Mouse (Mus musculus): ENCODE data around the gene Dnajb7. TPM values are rescaled to one million over a fixed set of nuclear protein-coding genes. Genes with fewer than 3 reads are reported as not detected.

Gene Dnajb7
- polyA plus RNA-seq, 1 experiment from 2014 or later, result 1.5 TPM

- peak overlapping the region; percentile 77; the same call in 1 of the 2 replicates for H3K4me3 ChIP-seq
- no peak for DNase-seq (ENCODE audit: low spot score)
- peaks cover 39% of the 10 kb centered on the region for H3K36me3 ChIP-seq
- 21% methylated on average over 10 of the region's 10 CpGs for WGBS
- no peaks in the 10 kb centered on the region for H3K27me3 ChIP-seq (ENCODE audit: insufficient read depth, poor library complexity, severe bottlenecking)
- no peak overlapping the region for H3K27ac ChIP-seq
- H3K9me3 ChIP-seq, result no peaks in the 10 kb centered on the region
- peaks cover 25% of the 10 kb centered on the region for H3K4me1 ChIP-seq
Measured at GRCm38 (mm10) chr15:81361417-81362015, 46.6 kb downstream of the Dnajb7 start.

- Histone ChIP-seq H3K27ac (peak overlapping the region; percentile 91), H3K4me1 (peaks cover 25% of the 10 kb centered on the region), H3K9me3 (no peaks in the 10 kb centered on the region), H3K27me3 (ENCODE audit: insufficient read depth, poor library complexity, severe bottlenecking) (no peaks in the 10 kb centered on the region), H3K4me3 (peak overlapping the region; percentile 77), H3K36me3 (peaks cover 34% of the 10 kb centered on the region)
- 39% methylated on average over 6 of the region's 6 CpGs for WGBS
- DNase-seq (ENCODE audit: low spot score), result no peak
Measured at GRCm38 (mm10) chr15:81361022-81361404, 47.1 kb downstream of the Dnajb7 start.

GRCm38 (mm10) chr15:81360345-81361021 lies 47.6 kb downstream of the Dnajb7 start, which contains the start of gene Slc25a17:
TSS of gene Slc25a17 (minus strand) at chr15:81360812.
- WGBS, result under 1% methylated on average over 30 of the region's 30 CpGs
- DNase-seq (ENCODE audit: low spot score), result peak; percentile 99

GRCm38 (mm10) chr15:81359421-81359820 lies 48.7 kb downstream of the Dnajb7 start:
- Histone ChIP-seq H3K27ac (no peak overlapping the region), H3K9me3 (no peaks in the 10 kb centered on the region), H3K27me3 (ENCODE audit: insufficient read depth, poor library complexity, severe bottlenecking) (no peaks in the 10 kb centered on the region), H3K4me1 (peaks cover 25% of the 10 kb centered on the region), H3K4me3 (peak overlapping the region; percentile 77; the same call in 1 of the 2 replicates), H3K36me3 (peaks cover 18% of the 10 kb centered on the region)
- DNase-seq (ENCODE audit: low spot score), result no peak
- 89% methylated on average over 5 of the region's 5 CpGs for WGBS

More at GRCm38 (mm10) chr15:81360345-81361021, 47.6 kb downstream of the Dnajb7 start, which contains the start of gene Slc25a17:
- Histone ChIP-seq H3K4me3 (peak within 1 kb of the TSS; percentile 77), H3K27ac (peak within 1 kb of the TSS; percentile 91), H3K36me3 (peaks cover 28% of the 10 kb centered on the region), H3K27me3 (ENCODE audit: insufficient read depth, poor library complexity, severe bottlenecking) (no peaks in the 10 kb centered on the region), H3K4me1 (peaks cover 25% of the 10 kb centered on the region), H3K9me3 (no peaks in the 10 kb centered on the region)

GRCm38 (mm10) chr15:81358943-81359342 lies 49.2 kb downstream of the Dnajb7 start:
- Histone ChIP-seq H3K27me3 (ENCODE audit: insufficient read depth, poor library complexity, severe bottlenecking) (no peaks in the 10 kb centered on the region), H3K4me1 (peaks cover 25% of the 10 kb centered on the region), H3K36me3 (peaks cover 16% of the 10 kb centered on the region), H3K9me3 (no peaks in the 10 kb centered on the region), H3K27ac (no peak overlapping the region), H3K4me3 (no peak overlapping the region)
- WGBS, result 77% methylated on average over 3 of the region's 3 CpGs
- no peak for DNase-seq (ENCODE audit: low spot score)

- H3K36me3 ChIP-seq, result peaks cover 3% of the 10 kb centered on the region; the same call in 1 of the 2 replicates
Measured at GRCm38 (mm10) chr15:81356946-81357345, 51.2 kb downstream of the Dnajb7 start.

More at GRCm38 (mm10) chr15:81356946-81357345, 51.2 kb downstream of the Dnajb7 start:
- H3K4me3 ChIP-seq, result no peak overlapping the region
- H3K4me1 ChIP-seq, result peaks cover 25% of the 10 kb centered on the region
- WGBS, result 49% methylated on average over 5 of the region's 5 CpGs
- no peaks in the 10 kb centered on the region for H3K9me3 ChIP-seq
- no peaks in the 10 kb centered on the region for H3K27me3 ChIP-seq (ENCODE audit: insufficient read depth, poor library complexity, severe bottlenecking)
- no peak overlapping the region for H3K27ac ChIP-seq
- no peak for DNase-seq (ENCODE audit: low spot score)

Other genes starting within 250 kb of the Dnajb7 start
- 18.3 and 26.9 TPM in 2 replicates for gene Mrtfa, start 217.5 kb downstream of the Dnajb7 start, polyA plus RNA-seq (2016; fragmentation: Nextera tagmentation; extraction: Ambion mirVana)
- 0.10 and 0.48 TPM in 2 replicates for gene Mchr1, start 172.8 kb downstream of the Dnajb7 start, polyA plus RNA-seq (2016; fragmentation: Nextera tagmentation; extraction: Ambion mirVana)
- 58.5 and 70.4 TPM in 2 replicates for gene Slc25a17, start 47.5 kb downstream of the Dnajb7 start, polyA plus RNA-seq (2016; fragmentation: Nextera tagmentation; extraction: Ambion mirVana)
- gene St13, start 8.2 kb downstream of the Dnajb7 start, polyA plus RNA-seq (2016; fragmentation: Nextera tagmentation; extraction: Ambion mirVana), result 154 and 183 TPM in 2 replicates
- gene Xpnpep3, start 8.2 kb downstream of the Dnajb7 start, polyA plus RNA-seq (2016; fragmentation: Nextera tagmentation; extraction: Ambion mirVana), result 12.3 and 15.1 TPM in 2 replicates
- 461 and 481 TPM in 2 replicates for gene Rbx1, start 58.0 kb upstream of the Dnajb7 start, polyA plus RNA-seq (2016; fragmentation: Nextera tagmentation; extraction: Ambion mirVana)
- 15.0 and 25.3 TPM in 2 replicates for gene Ep300, start 177.1 kb upstream of the Dnajb7 start, polyA plus RNA-seq (2016; fragmentation: Nextera tagmentation; extraction: Ambion mirVana)